Comparison of ENCODE assay signal across 8 mouse cellular contexts in genomic region chr10:108300843-108301242, GRCm38 (mm10). TPM values are rescaled to one million over a fixed set of nuclear protein-coding genes. Genes with fewer than 3 reads are reported as not detected.
DNase-seq lines count a peak whose midpoint lies in the region; ATAC-seq lines count a peak whose summit lies in the region.

No protein-coding gene starts in this region.

- H3K27ac ChIP-seq in hindbrain, embryonic 12.5 days = no peak overlapping the region

- H3K36me3 ChIP-seq in hindbrain, embryonic 12.5 days = no peaks in the 10 kb centered on the region

- ATAC-seq in hindbrain, embryonic 12.5 days (ENCODE audit: low FRiP score) = peak; percentile 72; the same call in 1 of the 2 replicates

- no peak overlapping the region for H3K9ac ChIP-seq in hindbrain, embryonic 12.5 days

- no peaks in the 10 kb centered on the region for H3K27me3 ChIP-seq in hindbrain, embryonic 12.5 days

- peak; percentile 93 for DNase-seq in NIH3T3 (ENCODE audit: low read depth)
- peak; percentile 90 to 92 for DNase-seq in cerebellum, postnatal 10 days
- peak; percentile 42 to 72 for DNase-seq in frontal cortex, postnatal 10 days (ENCODE audit: low spot score in 2 of 2)
- peak; percentile 76 to 82 for DNase-seq in layer of hippocampus, postnatal 10 days (ENCODE audit: low spot score in 2 of 2)
- DNase-seq in lung, postnatal 10 days = peak; percentile 85
- peak; percentile 81 for DNase-seq in ovary, postnatal 36 days (ENCODE audit: low spot score)
- peak; percentile 77 for DNase-seq in thymus, postnatal 14 days

- no peak overlapping the region for H3K4me3 ChIP-seq in hindbrain, embryonic 12.5 days

- H3K4me1 ChIP-seq in hindbrain, embryonic 12.5 days = no peaks in the 10 kb centered on the region

- H3K9me3 ChIP-seq in hindbrain, embryonic 12.5 days (replicated peaks) = no peaks in the 10 kb centered on the region

- H3K4me2 ChIP-seq in hindbrain, embryonic 12.5 days (replicated peaks) = peak overlapping the region; percentile 30; the same call in 1 of the 2 replicates

- WGBS in hindbrain, embryonic 12.5 days = 13% methylated on average over 19 of the region's 19 CpGs

RNA-seq across cellular contexts. Expression of gene Pawr, which starts 31.1 kb away (rescaled TPM):
- polyA plus RNA-seq in hindbrain, embryonic 12.5 days (2016; fragmentation: Nextera tagmentation; extraction: Ambion mirVana) = 9.4 and 10.6 TPM in 2 replicates
- total RNA-seq in layer of hippocampus, postnatal 10 days (2021) = 1 to 10 TPM; 3.4 to 3.8 TPM
